Mouse (Mus musculus) megakaryocyte, embryonic 14.5 days (primary cell): ENCODE measurements around the gene Fbxl13. TPM values are rescaled to one million over a fixed set of nuclear protein-coding genes. Genes with fewer than 3 reads are reported as not detected.
A peak's percentile ranks its signal among the peaks of the same experiment; 100 is the strongest.

Experiments
- H3K27me3 ChIP-seq: replicated peaks from 2 replicates; pipeline ENCODE3; 2012; ENCODE audit warnings: inconsistent platforms
- H3K36me3 ChIP-seq: replicated peaks from 2 replicates; pipeline ENCODE3; 2012; ENCODE audit warnings: low read length, inconsistent platforms, mixed read lengths
- H3K4me1 ChIP-seq: 2 replicates; pipeline ENCODE4 v1.6.1; 2012; ENCODE audit warnings: inconsistent platforms
- H3K4me3 ChIP-seq: replicated peaks from 2 replicates; pipeline ENCODE3; 2012; ENCODE audit warnings: moderate library complexity, mild to moderate bottlenecking, inconsistent platforms
- H3K9me3 ChIP-seq: 2 replicates; pipeline ENCODE4 v1.6.1; 2012; ENCODE audit warnings: inconsistent platforms
- FLI1 ChIP-seq: IDR thresholded peaks from 2 replicates; pipeline ENCODE4 v1.6.1; 2012; ENCODE audit warnings: low read length, inconsistent platforms, mixed read lengths
- GATA1 ChIP-seq: IDR thresholded peaks from 3 replicates; pipeline ENCODE4 v1.6.1; 2012; ENCODE audit warnings: mixed read lengths, low read length, inconsistent platforms, borderline replicate concordance
- polyA plus RNA-seq: library from polyadenylated mRNA; stranded (reverse); fragments of >175 nt; gene quantifications from 2 replicates; pipeline ENCODE4 v1.2.3, GENCODE M21; 2012; ENCODE audit warnings: low replicate concordance; ENCODE audit not compliant: insufficient read depth

Gene Fbxl13
- polyA plus RNA-seq, 1 experiment, result not detected

- Histone ChIP-seq H3K27me3 (peaks cover 11% of the 10 kb centered on the region), H3K4me1 (peaks cover 22% of the 10 kb centered on the region), H3K36me3 (no peaks in the 10 kb centered on the region), H3K9me3 (peaks cover 18% of the 10 kb centered on the region), H3K4me3 (no peak overlapping the region)
- TF ChIP-seq FLI1 (no peak), GATA1 (no peak)
Observed at GRCm38 (mm10) chr5:21529110-21529720, 116.2 kb downstream of the Fbxl13 start.

GRCm38 (mm10) chr5:21528068-21528842 is 117.2 kb downstream of the Fbxl13 start:
- peaks cover 22% of the 10 kb centered on the region for H3K4me1 ChIP-seq

GRCm38 (mm10) chr5:21527488-21527911 is 117.9 kb downstream of the Fbxl13 start:
- H3K9me3 ChIP-seq, result peaks cover 17% of the 10 kb centered on the region
- no peak overlapping the region for H3K4me3 ChIP-seq
- H3K4me1 ChIP-seq, result peaks cover 22% of the 10 kb centered on the region
- H3K27me3 ChIP-seq, result peaks cover 9% of the 10 kb centered on the region
- H3K36me3 ChIP-seq, result no peaks in the 10 kb centered on the region
- TF ChIP-seq FLI1, result no peak
- TF ChIP-seq GATA1, result no peak

More at GRCm38 (mm10) chr5:21528068-21528842, 117.2 kb downstream of the Fbxl13 start:
- peaks cover 18% of the 10 kb centered on the region for H3K9me3 ChIP-seq
- H3K27me3 ChIP-seq, result peaks cover 11% of the 10 kb centered on the region
- TF ChIP-seq GATA1, result no peak
- H3K4me3 ChIP-seq, result no peak overlapping the region
- no peaks in the 10 kb centered on the region for H3K36me3 ChIP-seq

- Histone ChIP-seq H3K4me1 (peaks cover 22% of the 10 kb centered on the region), H3K4me3 (no peak overlapping the region), H3K36me3 (no peaks in the 10 kb centered on the region), H3K27me3 (peaks cover 9% of the 10 kb centered on the region), H3K9me3 (peaks cover 13% of the 10 kb centered on the region)
- no peak for TF ChIP-seq GATA1
- TF ChIP-seq FLI1, result no peak
Observed at GRCm38 (mm10) chr5:21526835-21527485, 118.5 kb downstream of the Fbxl13 start.

GRCm38 (mm10) chr5:21519166-21519565 is 126.3 kb downstream of the Fbxl13 start:
- TF ChIP-seq FLI1, result no peak
- TF ChIP-seq GATA1, result no peak

GRCm38 (mm10) chr5:21518207-21518606 is 127.2 kb downstream of the Fbxl13 start:
- Histone ChIP-seq H3K27me3 (peaks cover 12% of the 10 kb centered on the region), H3K36me3 (no peaks in the 10 kb centered on the region), H3K4me1 (peaks cover 17% of the 10 kb centered on the region), H3K4me3 (no peak overlapping the region), H3K9me3 (peaks cover 8% of the 10 kb centered on the region; the same call in 1 of the 2 replicates)
- no peak for TF ChIP-seq FLI1
- no peak for TF ChIP-seq GATA1

More at GRCm38 (mm10) chr5:21519166-21519565, 126.3 kb downstream of the Fbxl13 start:
- H3K27me3 ChIP-seq, result peaks cover 12% of the 10 kb centered on the region
- H3K4me1 ChIP-seq, result peaks cover 17% of the 10 kb centered on the region
- H3K9me3 ChIP-seq, result peaks cover 8% of the 10 kb centered on the region; the same call in 1 of the 2 replicates
- H3K4me3 ChIP-seq, result no peak overlapping the region
- no peaks in the 10 kb centered on the region for H3K36me3 ChIP-seq

GRCm38 (mm10) chr5:21517562-21517961 is 127.9 kb downstream of the Fbxl13 start:
- Histone ChIP-seq H3K27me3 (peaks cover 10% of the 10 kb centered on the region), H3K4me1 (peaks cover 17% of the 10 kb centered on the region), H3K9me3 (peaks cover 8% of the 10 kb centered on the region; the same call in 1 of the 2 replicates), H3K36me3 (no peaks in the 10 kb centered on the region), H3K4me3 (peak overlapping the region; percentile 46)
- no peak for TF ChIP-seq FLI1
- no peak for TF ChIP-seq GATA1

GRCm38 (mm10) chr5:21513363-21513762 is 132.1 kb downstream of the Fbxl13 start:
- Histone ChIP-seq H3K27me3 (peaks cover 6% of the 10 kb centered on the region), H3K4me1 (peaks cover 9% of the 10 kb centered on the region; the same call in 1 of the 2 replicates), H3K9me3 (peaks cover 8% of the 10 kb centered on the region; the same call in 1 of the 2 replicates), H3K4me3 (no peak overlapping the region), H3K36me3 (no peaks in the 10 kb centered on the region)
- TF ChIP-seq GATA1 (no peak), FLI1 (no peak)

- no peaks in the 10 kb centered on the region for H3K36me3 ChIP-seq
- TF ChIP-seq FLI1 (no peak), GATA1 (no peak)
- H3K27me3 ChIP-seq, result peaks cover 6% of the 10 kb centered on the region
- H3K4me1 ChIP-seq, result peaks cover 8% of the 10 kb centered on the region
- no peaks in the 10 kb centered on the region for H3K9me3 ChIP-seq
- H3K4me3 ChIP-seq, result no peak overlapping the region
Observed at GRCm38 (mm10) chr5:21509801-21510200, 135.6 kb downstream of the Fbxl13 start.
